Mouse (Mus musculus) forebrain, embryonic 14.5 days (tissue): Measurements from ENCODE around the gene 2510009E07Rik. TPM values are rescaled to one million over a fixed set of nuclear protein-coding genes. Genes with fewer than 3 reads are reported as not detected.

ENCODE experiments used
- ATAC-seq: fragments of 200-750 bp; cut with Nextera tagmentation; 2 replicates; pipeline ENCODE4 v1.8.0; 2017; ENCODE audit warnings: mild to moderate bottlenecking, moderate library complexity
- DNase-seq: peaks from one replicate; pipeline ENCODE4 v3.0.0-alpha.2; 2015; ENCODE audit warnings: low spot score
- H3K27ac ChIP-seq: fragments of 300-500 bp; sonication (generic); 2 replicates; pipeline ENCODE4 v1.5.1; 2014; ENCODE audit warnings: low read depth, mild to moderate bottlenecking, control low read depth, low read length, moderate library complexity
- H3K27me3 ChIP-seq: fragments of 300-500 bp; sonication (generic); replicated peaks from 2 replicates; pipeline ENCODE4 v1.6.1; 2014; ENCODE audit warnings: low read length, control low read depth, mixed read lengths; ENCODE audit not compliant: control insufficient read depth, insufficient read depth
- H3K36me3 ChIP-seq: fragments of 300-500 bp; sonication (generic); 2 replicates; pipeline ENCODE4 v1.6.1; 2014; ENCODE audit warnings: low read length, control low read depth; ENCODE audit not compliant: control insufficient read depth, insufficient read depth
- H3K4me1 ChIP-seq: fragments of 300-500 bp; sonication (generic); 2 replicates; pipeline ENCODE4 v1.6.1; 2014; ENCODE audit warnings: antibody characterized with exemption, low read length, control low read depth; ENCODE audit not compliant: control insufficient read depth, insufficient read depth
- H3K4me2 ChIP-seq: fragments of 300-500 bp; sonication (generic); 2 replicates; pipeline ENCODE4 v1.6.1; 2014; ENCODE audit warnings: mild to moderate bottlenecking, control low read depth, low read length
- H3K4me3 ChIP-seq: fragments of 300-500 bp; sonication (generic); 2 replicates; pipeline ENCODE4 v1.5.1; 2014; ENCODE audit warnings: low read depth, low read length, control low read depth
- H3K9ac ChIP-seq: fragments of 300-500 bp; sonication (generic); 2 replicates; pipeline ENCODE4 v1.6.1; 2014; ENCODE audit warnings: mild to moderate bottlenecking, low read length, control low read depth, moderate library complexity
- H3K9me3 ChIP-seq: fragments of 300-500 bp; sonication (generic); replicated peaks from 2 replicates; pipeline ENCODE4 v1.6.1; 2016; ENCODE audit warnings: low read length, control low read depth, mixed read lengths; ENCODE audit not compliant: control insufficient read depth
- WGBS: fragments of 180-500 bp; shearing (Covaris S2); extraction: QIAGEN DNeasy Blood & Tissue Kit; methylation state at CpG from one replicate; pipeline ENCODE4 v1.1.7; 2014; 5-methylcytosine and 5-hydroxymethylcytosine counted together
- polyA plus RNA-seq: library from polyadenylated mRNA; unstranded; fragments of >200 nt; fragmentation: Nextera tagmentation; extraction: Ambion mirVana; gene quantifications from 2 replicates; pipeline ENCODE4 v1.2.1, GENCODE M21; 2014

The 2510009E07Rik gene
- polyA plus RNA-seq, 1 experiment from 2014 or later = 26.2 TPM

- DNase-seq = peak; percentile 42
- H3K27ac ChIP-seq = no peak overlapping the region
Measured at GRCm38 (mm10) chr16:21615802-21616201, 78.7 kb downstream of the 2510009E07Rik start.

GRCm38 (mm10) chr16:21610473-21610872 lies 84.0 kb downstream of the 2510009E07Rik start:
- Histone ChIP-seq H3K9ac (no peak overlapping the region), H3K4me3 (no peak overlapping the region), H3K36me3 (no peaks in the 10 kb centered on the region), H3K27ac (no peak overlapping the region), H3K27me3 (no peaks in the 10 kb centered on the region), H3K9me3 (no peaks in the 10 kb centered on the region), H3K4me1 (peaks cover 3% of the 10 kb centered on the region; the same call in 1 of the 2 replicates), H3K4me2 (no peak overlapping the region)
- 92% methylated on average over 4 of the region's 4 CpGs for WGBS
- ATAC-seq (no peak), DNase-seq (no peak)

More at GRCm38 (mm10) chr16:21615802-21616201, 78.7 kb downstream of the 2510009E07Rik start:
- 59% methylated on average over 7 of the region's 7 CpGs for WGBS
- Histone ChIP-seq H3K9me3 (no peaks in the 10 kb centered on the region), H3K27me3 (no peaks in the 10 kb centered on the region), H3K4me1 (no peaks in the 10 kb centered on the region), H3K9ac (no peak overlapping the region), H3K36me3 (no peaks in the 10 kb centered on the region), H3K4me3 (no peak overlapping the region), H3K4me2 (no peak overlapping the region)
- ATAC-seq = no peak

- H3K36me3 ChIP-seq = no peaks in the 10 kb centered on the region
- peak overlapping the region; percentile 48; the same call in 1 of the 2 replicates for H3K27ac ChIP-seq
- H3K4me2 ChIP-seq = no peak overlapping the region
- no peaks in the 10 kb centered on the region for H3K9me3 ChIP-seq
- WGBS = 74% methylated on average over 10 of the region's 10 CpGs
- peaks cover 3% of the 10 kb centered on the region; the same call in 1 of the 2 replicates for H3K4me1 ChIP-seq
- no peak overlapping the region; the same call in 1 of the 2 replicates for H3K9ac ChIP-seq
- no peak overlapping the region for H3K4me3 ChIP-seq
- H3K27me3 ChIP-seq = no peaks in the 10 kb centered on the region
- peak; percentile 35 for DNase-seq
- 0 out of 2 replicates have a peak, but pooled peaks have one; percentile 29 for ATAC-seq
Measured at GRCm38 (mm10) chr16:21608176-21608865, 86.1 kb downstream of the 2510009E07Rik start.

- Histone ChIP-seq H3K4me2 (no peak overlapping the region), H3K9me3 (no peaks in the 10 kb centered on the region), H3K27me3 (no peaks in the 10 kb centered on the region), H3K9ac (no peak overlapping the region), H3K36me3 (no peaks in the 10 kb centered on the region), H3K4me1 (peaks cover 3% of the 10 kb centered on the region; the same call in 1 of the 2 replicates), H3K4me3 (no peak overlapping the region), H3K27ac (no peak overlapping the region)
- no peak for ATAC-seq
- 87% methylated on average over 5 of the region's 5 CpGs for WGBS
- DNase-seq = no peak
Measured at GRCm38 (mm10) chr16:21607651-21608040, 86.8 kb downstream of the 2510009E07Rik start.

- H3K36me3 ChIP-seq = no peaks in the 10 kb centered on the region
- peaks cover 3% of the 10 kb centered on the region; the same call in 1 of the 2 replicates for H3K4me1 ChIP-seq
- H3K9me3 ChIP-seq = no peaks in the 10 kb centered on the region
- WGBS = 79% methylated on average over 8 of the region's 8 CpGs
- no peak overlapping the region for H3K4me3 ChIP-seq
- no peak for DNase-seq
- no peak for ATAC-seq
- H3K27ac ChIP-seq = no peak overlapping the region
- no peaks in the 10 kb centered on the region for H3K27me3 ChIP-seq
- no peak overlapping the region for H3K9ac ChIP-seq
- H3K4me2 ChIP-seq = no peak overlapping the region
Measured at GRCm38 (mm10) chr16:21607021-21607650, 87.3 kb downstream of the 2510009E07Rik start.

- Histone ChIP-seq H3K27ac (no peak overlapping the region), H3K4me2 (no peak overlapping the region), H3K4me3 (no peak overlapping the region), H3K9me3 (no peaks in the 10 kb centered on the region), H3K36me3 (no peaks in the 10 kb centered on the region), H3K4me1 (peaks cover 3% of the 10 kb centered on the region; the same call in 1 of the 2 replicates), H3K27me3 (no peaks in the 10 kb centered on the region), H3K9ac (no peak overlapping the region)
- ATAC-seq (no peak), DNase-seq (no peak)
- 91% methylated on average over 6 of the region's 6 CpGs for WGBS
Measured at GRCm38 (mm10) chr16:21606249-21607020, 88.0 kb downstream of the 2510009E07Rik start.

- H3K9me3 ChIP-seq = no peaks in the 10 kb centered on the region
- H3K4me3 ChIP-seq = no peak overlapping the region
- no peaks in the 10 kb centered on the region for H3K27me3 ChIP-seq
- DNase-seq = no peak
- no peak overlapping the region for H3K4me2 ChIP-seq
- no peak for ATAC-seq
- no peak overlapping the region for H3K27ac ChIP-seq
- 87% methylated on average over 6 of the region's 6 CpGs for WGBS
- no peak overlapping the region for H3K9ac ChIP-seq
- peaks cover 3% of the 10 kb centered on the region; the same call in 1 of the 2 replicates for H3K4me1 ChIP-seq
- no peaks in the 10 kb centered on the region for H3K36me3 ChIP-seq
Measured at GRCm38 (mm10) chr16:21604354-21604753, 90.1 kb downstream of the 2510009E07Rik start.
